24 mouse cellular contexts compared by ENCODE assay signal in genomic region chr14:29999475-29999811, GRCm38 (mm10). TPM values are rescaled to one million over a fixed set of nuclear protein-coding genes. Genes with fewer than 3 reads are reported as not detected.
"Had no signal": no experiment of that assay in that cellular context is flagged by ENCODE, and none has a peak within 500 bp of the region (broad histone marks: within the 10 kb centered on the region; RNA-seq: fewer than 3 reads in every experiment).

No protein-coding gene starts in this region.

- H3K27ac ChIP-seq: kidney, postnatal 0 days; layer of hippocampus, adult 2 months; limb, embryonic 10.5 days; limb, embryonic 13.5 days; neural tube, embryonic 12.5 days; neural tube, embryonic 15.5 days; stomach, embryonic 15.5 days had no signal

- H3K9ac ChIP-seq: limb, embryonic 13.5 days; liver, embryonic 13.5 days; neural tube, embryonic 12.5 days; neural tube, embryonic 15.5 days; stomach, embryonic 15.5 days had no signal

- H3K27me3 ChIP-seq: limb, embryonic 13.5 days; liver, embryonic 13.5 days; neural tube, embryonic 12.5 days; neural tube, embryonic 15.5 days; stomach, embryonic 15.5 days had no signal

- H3K4me1 ChIP-seq: limb, embryonic 13.5 days; neural tube, embryonic 12.5 days; neural tube, embryonic 15.5 days; stomach, embryonic 15.5 days had no signal

- H3K9me3 ChIP-seq: limb, embryonic 10.5 days; limb, embryonic 13.5 days; liver, embryonic 13.5 days; neural tube, embryonic 12.5 days; neural tube, embryonic 15.5 days; stomach, embryonic 15.5 days had no signal

- DNase-seq: kidney, adult 2 months; kidney, postnatal 25 days; layer of hippocampus, adult 9-11 months; liver, embryonic 13.5 days; lung, adult 2 months; lung, postnatal 14 days; lung, postnatal 4 days; midbrain, embryonic 14.5 days; right cerebral cortex, adult 18-20 months; right cerebral cortex, postnatal 14 days; right cerebral cortex, postnatal 4 days; spleen, adult 18-20 months; thymus, adult 18-20 months; thymus, postnatal 14 days; thymus, postnatal 4 days had no signal

- H3K4me3 ChIP-seq: layer of hippocampus, adult 2 months; limb, embryonic 10.5 days; limb, embryonic 13.5 days; liver, embryonic 13.5 days; neural tube, embryonic 12.5 days; neural tube, embryonic 15.5 days; stomach, embryonic 15.5 days had no signal

- H3K4me2 ChIP-seq: limb, embryonic 13.5 days; liver, embryonic 13.5 days; midbrain, embryonic 11.5 days; neural tube, embryonic 12.5 days; neural tube, embryonic 15.5 days; stomach, embryonic 15.5 days had no signal

RNA-seq across cellular contexts. Expression of gene Il17rb, which starts 9.3 kb away (rescaled TPM):
- total RNA-seq: megakaryocyte-erythroid progenitor cell, adult 5-6 weeks had no signal
